ENCODE assay signal across 8 mouse cellular contexts in the genomic region with DNA sequence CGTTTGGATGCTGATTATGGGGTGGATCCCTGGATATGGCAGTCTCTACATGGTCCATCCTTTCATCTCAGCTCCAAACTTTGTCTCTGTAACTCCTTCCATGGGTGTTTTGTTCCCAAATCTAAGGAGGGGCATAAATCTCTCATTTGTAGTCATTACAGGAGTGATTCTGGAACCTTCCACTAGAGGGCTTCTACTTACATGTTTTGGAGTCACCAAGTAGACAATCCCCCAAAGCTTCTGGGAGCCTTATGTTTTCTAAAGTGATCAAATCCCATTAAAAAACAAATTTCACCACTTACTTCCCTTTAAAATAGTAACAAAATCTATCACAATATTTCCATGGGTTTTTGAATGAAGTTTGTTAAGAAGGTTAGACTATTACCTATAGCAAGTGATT. TPM values are rescaled to one million over a fixed set of nuclear protein-coding genes. Genes with fewer than 3 reads are reported as not detected.
DNase-seq lines count a peak whose midpoint lies in the region; ATAC-seq and TF ChIP-seq lines count a peak whose summit lies in the region.
"Not testable (repeated sequence)": the region's sequence is repeated elsewhere in the genome, so short reads cannot be mapped to it uniquely, and the experiment has no call there.

No protein-coding gene starts in this region.

- peak; percentile 56 for DNase-seq in 416B (ENCODE audit: low read depth)
- DNase-seq in R1 (ENCODE audit: low read depth, low spot score): peak; percentile 52
- DNase-seq in embryo, embryonic 10 days (ENCODE audit: low spot score): peak; percentile 64
- DNase-seq in gastrocnemius, adult 18-20 months (ENCODE audit: low spot score): peak; percentile 1
- DNase-seq in induced T-regulatory cell, adult 2 months (ENCODE audit: low read depth): peak; percentile 52
- not testable (repeated sequence) for DNase-seq in left cerebral cortex, adult 2 months (ENCODE audit: extremely low spot score in 1 of 2, low spot score in 2 of 2)
- DNase-seq in retina, postnatal 7 days (ENCODE audit: low read depth, low spot score): peak; percentile 29

- peak; percentile 60 for TF ChIP-seq CTCF in left cerebral cortex, adult 2 months (IDR thresholded peaks at IDR 0.05)

- ATAC-seq in megakaryocyte, adult 5-6 weeks (ENCODE audit: poor library complexity, severe bottlenecking): peak; percentile 59; the same call in 1 of the 2 replicates

- intact Hi-C loops in left cerebral cortex, adult 2 months (cut with DNase I): not testable (repeated sequence)

- not testable (repeated sequence) for H3K27ac ChIP-seq in left cerebral cortex, adult 2 months

- H3K4me3 ChIP-seq in left cerebral cortex, adult 2 months: not testable (repeated sequence)

RNA-seq across cellular contexts. Expression of a gene that starts 55.7 kb away (rescaled TPM):
- under 1 TPM in 1 of 2 experiments, not detected in 1; 0.14 TPM for total RNA-seq in gastrocnemius, adult 18-20 months (2021)
- total RNA-seq in left cerebral cortex, adult 2 months (2021): under 1 TPM in 1 of 2 experiments, not detected in 1; 0.23 TPM
- total RNA-seq in megakaryocyte, adult 5-6 weeks (2015): 89.4 and 94.3 TPM in 2 replicates
- 93.1 and 96.4 TPM in 2 replicates for total RNA-seq in megakaryocyte, adult 5-6 weeks (2017)

Comparison
In these comparisons a context has a peak if more than half of its experiments do, and no peak if none do; other contexts are left out.
1. RNA of a gene that starts 55.7 kb away (total RNA-seq): 89.4 to 96.4 TPM in megakaryocyte, adult 5-6 weeks; 0.23 TPM in left cerebral cortex, adult 2 months and 0.14 TPM in gastrocnemius, adult 18-20 months; every median in the first group is over 10 times any median in the second.